Mouse (Mus musculus) olfactory bulb, adult 2 months (tissue): ENCODE results near the gene Shank2. TPM values are rescaled to one million over a fixed set of nuclear protein-coding genes. Genes with fewer than 3 reads are reported as not detected.

ENCODE experiments used
- H3K27ac ChIP-seq: fragments of 200-500 bp; 2 replicates; pipeline ENCODE4 v1.5.1; 2012; ENCODE audit warnings: low read depth, low read length; ENCODE audit not compliant: insufficient read depth
- H3K4me1 ChIP-seq: fragments of 200-500 bp; 2 replicates; pipeline ENCODE4 v1.6.1; 2012; ENCODE audit warnings: low read length; ENCODE audit not compliant: control insufficient read depth, insufficient read depth
- H3K4me3 ChIP-seq: fragments of 200-500 bp; 2 replicates; pipeline ENCODE4 v1.5.1; 2012; ENCODE audit warnings: mild to moderate bottlenecking, low read depth, low read length, moderate library complexity; ENCODE audit not compliant: insufficient read depth
- CTCF ChIP-seq: fragments of 200-500 bp; IDR thresholded peaks from 2 replicates; pipeline ENCODE4 v1.5.1; 2012; ENCODE audit warnings: low read depth, mild to moderate bottlenecking, low read length, moderate library complexity; ENCODE audit not compliant: insufficient read depth
- POLR2A ChIP-seq: fragments of 200-500 bp; IDR thresholded peaks from 2 replicates; pipeline ENCODE4 v1.6.1; 2012; ENCODE audit warnings: mild to moderate bottlenecking, low read depth, low read length, moderate library complexity; ENCODE audit not compliant: insufficient read depth
- WGBS: fragments of 180-500 bp; shearing (Covaris S2); methylation state at CpG from one replicate; pipeline ENCODE4 v1.1.7; 2018; 5-methylcytosine and 5-hydroxymethylcytosine counted together
- polyA plus RNA-seq: library from polyadenylated mRNA; stranded (reverse); fragments of >200 nt; gene quantifications from 2 replicates; pipeline ENCODE4 v1.2.4, GENCODE M21; 2012; ENCODE audit warnings: low replicate concordance; ENCODE audit not compliant: missing spikeins, insufficient read depth, insufficient read length

Shank2 gene
- polyA plus RNA-seq, 1 experiment = 53.3 TPM

DNA sequence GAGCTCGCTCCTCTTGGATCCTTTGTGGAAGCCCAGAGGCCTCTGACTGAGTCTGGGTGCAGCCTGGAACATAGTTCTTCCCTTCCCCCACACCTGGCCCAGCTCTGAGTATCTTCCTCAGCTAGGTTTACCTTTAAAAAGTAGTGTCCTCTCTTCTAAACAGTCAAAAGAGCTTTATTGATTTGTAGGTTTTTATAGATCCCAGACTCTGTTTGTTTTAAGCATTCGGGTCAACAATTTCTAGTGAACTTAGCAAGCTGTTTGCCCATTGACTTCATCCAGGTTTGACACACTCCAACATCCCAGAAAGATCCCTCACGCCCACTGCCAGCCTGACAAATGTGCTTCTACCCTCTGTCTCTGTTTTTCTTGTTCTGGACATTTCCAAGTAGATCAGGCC lies 38.6 kb downstream of the Shank2 start:
- TF ChIP-seq POLR2A (no peak), CTCF (no peak)
- Histone ChIP-seq H3K4me3 (no peak overlapping the region), H3K27ac (no peak overlapping the region), H3K4me1 (peaks cover 17% of the 10 kb centered on the region)
- WGBS = 92% methylated on average over 3 of the region's 3 CpGs

DNA sequence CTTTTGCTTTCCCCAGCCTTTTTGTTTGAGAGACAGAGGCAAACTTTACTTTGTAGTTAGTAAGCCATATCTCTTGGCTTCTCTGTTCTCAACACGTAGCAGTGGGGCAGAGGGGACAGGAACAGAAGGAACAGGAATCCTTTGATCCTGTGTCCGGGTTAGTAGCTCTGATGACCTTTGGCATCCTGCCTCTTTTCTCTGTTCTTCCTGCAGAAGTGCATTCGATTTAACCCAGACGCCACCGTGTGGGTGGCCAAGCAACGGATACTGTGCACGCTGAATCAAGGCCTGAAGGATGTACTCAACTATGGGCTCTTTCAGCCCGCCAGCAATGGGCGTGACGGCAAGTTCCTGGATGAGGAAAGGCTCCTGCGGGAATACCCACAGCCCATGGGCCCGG lies 50.3 kb downstream of the Shank2 start:
- no peak overlapping the region for H3K4me3 ChIP-seq
- H3K27ac ChIP-seq = no peak overlapping the region
- H3K4me1 ChIP-seq = peaks cover 12% of the 10 kb centered on the region
- WGBS = 33% methylated on average over 12 of the region's 12 CpGs
- no peak for TF ChIP-seq CTCF
- TF ChIP-seq POLR2A = no peak

GRCm38 (mm10) chr7:144055188-144055587 lies 53.5 kb downstream of the Shank2 start:
- H3K27ac ChIP-seq = no peak overlapping the region
- peaks cover 7% of the 10 kb centered on the region for H3K4me1 ChIP-seq
- TF ChIP-seq POLR2A (no peak), CTCF (no peak)
- H3K4me3 ChIP-seq = no peak overlapping the region
- 77% methylated on average over 6 of the region's 6 CpGs for WGBS

- WGBS = 80% methylated on average over 7 of the region's 7 CpGs
- Histone ChIP-seq H3K27ac (no peak overlapping the region), H3K4me1 (peaks cover 4% of the 10 kb centered on the region; the same call in 1 of the 2 replicates), H3K4me3 (no peak overlapping the region)
- TF ChIP-seq CTCF = peak; percentile 59; the same call in 1 of the 2 replicates
- no peak for TF ChIP-seq POLR2A
Observed at GRCm38 (mm10) chr7:144055702-144056531, 54.2 kb downstream of the Shank2 start.

DNA sequence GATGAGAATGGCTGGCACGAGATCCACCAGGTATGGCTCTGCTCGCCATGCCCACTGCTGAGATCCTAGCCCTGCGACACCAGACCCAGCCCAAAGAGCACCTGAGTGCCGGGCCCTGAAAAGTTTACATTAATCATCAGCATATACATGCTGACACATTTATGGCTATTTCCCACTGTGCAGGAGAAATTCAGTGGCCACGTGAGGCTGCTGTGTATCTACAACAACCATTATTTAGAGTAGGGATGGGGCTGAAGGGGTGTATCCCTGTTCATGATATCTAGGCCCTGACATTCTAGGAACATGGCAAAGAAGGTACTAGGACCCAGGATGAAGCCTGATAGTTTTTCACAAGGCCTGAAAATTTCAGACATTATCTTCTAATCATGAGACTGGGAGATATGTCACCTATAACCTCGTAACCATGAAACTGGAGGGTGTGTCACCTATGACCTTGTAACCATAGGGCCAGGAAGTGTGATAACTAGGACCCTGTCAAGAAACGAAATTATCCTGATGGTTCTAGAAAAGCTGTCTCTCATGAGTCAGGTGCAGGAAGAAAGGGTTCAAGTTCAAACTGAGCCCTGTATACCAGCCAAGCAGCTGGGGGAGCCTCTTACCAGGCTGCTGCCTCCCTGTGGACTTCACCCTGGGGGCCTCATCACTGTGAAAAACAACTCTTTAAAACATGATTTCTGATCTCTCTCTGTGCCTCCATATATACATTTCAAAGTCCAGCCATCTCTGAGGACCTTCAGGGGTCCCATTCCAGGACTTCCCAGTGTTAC lies 68.6 kb downstream of the Shank2 start:
- WGBS = 88% methylated on average over 7 of the region's 7 CpGs
- TF ChIP-seq CTCF = no peak
- no peak for TF ChIP-seq POLR2A
- H3K27ac ChIP-seq = no peak overlapping the region
- H3K4me1 ChIP-seq = no peaks in the 10 kb centered on the region
- H3K4me3 ChIP-seq = no peak overlapping the region

DNA sequence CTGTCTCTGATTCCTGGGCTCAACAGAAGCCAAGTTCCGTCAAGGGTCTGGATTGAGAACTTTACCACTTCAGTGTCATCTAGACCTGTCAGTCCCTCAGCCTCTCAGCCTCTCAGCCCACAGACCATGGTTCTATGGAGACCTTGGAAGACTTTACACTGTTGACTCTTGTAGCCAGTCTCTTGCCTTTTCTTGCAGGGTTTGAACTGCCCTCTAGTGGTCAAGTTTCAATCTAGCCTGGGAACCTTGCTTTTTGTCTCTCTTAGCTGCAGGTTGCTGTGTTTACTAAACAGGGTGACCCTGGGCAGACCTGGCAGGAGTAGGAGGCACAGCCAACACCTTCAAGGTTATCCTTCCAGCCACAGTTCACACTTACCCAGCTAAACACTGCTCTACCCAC lies 70.5 kb downstream of the Shank2 start:
- WGBS = 37% methylated on average over 1 of the region's 1 CpGs
- TF ChIP-seq CTCF = no peak
- no peak for TF ChIP-seq POLR2A
- Histone ChIP-seq H3K4me3 (no peak overlapping the region), H3K4me1 (no peaks in the 10 kb centered on the region), H3K27ac (no peak overlapping the region)

DNA sequence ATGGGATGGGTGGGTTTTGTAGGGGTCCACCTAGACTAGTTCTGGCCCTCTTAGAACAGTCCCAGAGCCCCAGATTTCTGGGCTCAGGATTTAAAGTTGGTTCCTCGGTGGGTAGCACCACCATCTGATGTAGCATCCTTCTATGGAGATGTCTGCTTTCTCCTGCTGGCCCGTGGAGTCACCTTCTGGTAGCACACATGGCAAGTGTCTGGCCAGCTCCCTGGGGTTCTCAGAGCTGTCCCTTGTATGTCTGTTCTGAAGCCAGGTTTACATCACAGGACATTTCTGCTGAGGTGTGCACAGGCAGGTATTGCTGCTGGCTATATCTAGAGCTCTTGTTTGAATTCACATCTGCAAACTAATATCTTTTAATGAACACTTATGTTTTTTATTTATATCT lies 71.1 kb downstream of the Shank2 start:
- WGBS = 92% methylated on average over 2 of the region's 2 CpGs
- TF ChIP-seq CTCF (no peak), POLR2A (no peak)
- Histone ChIP-seq H3K4me3 (no peak overlapping the region), H3K4me1 (no peaks in the 10 kb centered on the region), H3K27ac (no peak overlapping the region)

GRCm38 (mm10) chr7:144074718-144075117 lies 73.0 kb downstream of the Shank2 start:
- Histone ChIP-seq H3K4me3 (no peak overlapping the region), H3K4me1 (no peaks in the 10 kb centered on the region), H3K27ac (no peak overlapping the region)
- TF ChIP-seq CTCF (peak; percentile 36; the same call in 1 of the 2 replicates), POLR2A (no peak)
- 13% methylated on average over 3 of the region's 3 CpGs for WGBS

DNA sequence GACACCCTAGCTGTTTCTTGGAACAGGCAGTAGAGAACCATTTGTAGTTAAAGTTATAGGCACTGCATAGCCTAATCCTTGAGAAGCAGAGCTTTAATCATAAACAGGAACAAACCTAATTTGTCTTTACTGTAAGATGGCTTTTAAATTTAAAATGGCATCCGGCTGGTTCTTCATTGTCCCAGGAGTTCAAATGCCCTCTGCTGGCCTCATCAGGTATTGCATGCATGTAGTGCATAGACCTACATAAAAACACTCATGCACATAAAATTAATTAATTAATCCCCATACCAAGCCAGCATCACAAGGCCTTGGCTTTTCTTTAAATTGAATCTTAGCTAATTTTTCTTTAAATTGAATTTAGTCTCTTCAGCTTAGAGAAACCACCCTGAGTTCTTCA lies 76.9 kb downstream of the Shank2 start:
- WGBS = 80% methylated on average over 1 of the region's 1 CpGs
- Histone ChIP-seq H3K4me3 (no peak overlapping the region), H3K27ac (no peak overlapping the region), H3K4me1 (no peaks in the 10 kb centered on the region)
- no peak for TF ChIP-seq CTCF
- TF ChIP-seq POLR2A = no peak
